Mouse (Mus musculus) heart, embryonic 11.5 days (tissue): ENCODE measurements around the gene Ascl1. TPM values are rescaled to one million over a fixed set of nuclear protein-coding genes. Genes with fewer than 3 reads are reported as not detected.

Experiments
- ATAC-seq: fragments of 200-750 bp; cut with Nextera tagmentation; replicated peaks from 2 replicates; pipeline ENCODE4 v1.8.0; 2017; ENCODE audit warnings: moderate library complexity; ENCODE audit not compliant: insufficient number of reproducible peaks, low FRiP score, low TSS enrichment
- H3K27ac ChIP-seq: fragments of 300-500 bp; sonication (generic); 2 replicates; pipeline ENCODE4 v1.5.1; 2014; ENCODE audit warnings: mild to moderate bottlenecking, low read depth, low read length
- H3K27me3 ChIP-seq: fragments of 300-500 bp; sonication (generic); 2 replicates; pipeline ENCODE4 v1.6.1; 2014; ENCODE audit warnings: mild to moderate bottlenecking, low read length, mixed read lengths; ENCODE audit not compliant: control insufficient read depth, insufficient read depth
- H3K36me3 ChIP-seq: fragments of 300-500 bp; sonication (generic); 2 replicates; pipeline ENCODE4 v1.6.1; 2014; ENCODE audit warnings: mild to moderate bottlenecking, low read length, moderate library complexity, mixed read lengths; ENCODE audit not compliant: control insufficient read depth, insufficient read depth
- H3K4me1 ChIP-seq: fragments of 300-500 bp; sonication (generic); 2 replicates; pipeline ENCODE4 v1.6.1; 2014; ENCODE audit warnings: low read length; ENCODE audit not compliant: control insufficient read depth, insufficient read depth
- H3K4me2 ChIP-seq: fragments of 300-500 bp; sonication (generic); 2 replicates; pipeline ENCODE4 v1.6.1; 2014; ENCODE audit warnings: mild to moderate bottlenecking, moderate library complexity
- H3K4me3 ChIP-seq: fragments of 300-500 bp; sonication (generic); 2 replicates; pipeline ENCODE4 v1.5.1; 2014; ENCODE audit warnings: low read depth, low read length
- H3K9ac ChIP-seq: fragments of 300-500 bp; sonication (generic); 2 replicates; pipeline ENCODE4 v1.6.1; 2014; ENCODE audit warnings: mild to moderate bottlenecking, low read depth, low read length, moderate library complexity
- H3K9me3 ChIP-seq: fragments of 300-500 bp; sonication (generic); replicated peaks from 2 replicates; pipeline ENCODE4 v1.6.1; 2016; ENCODE audit warnings: low read length; ENCODE audit not compliant: control insufficient read depth
- WGBS: fragments of 180-500 bp; shearing (Covaris S2); extraction: QIAGEN DNeasy Blood & Tissue Kit; methylation state at CpG from one replicate; pipeline ENCODE4 v1.1.7; 2014; ENCODE audit not compliant: insufficient replicate concordance; 5-methylcytosine and 5-hydroxymethylcytosine counted together
- polyA plus RNA-seq: library from polyadenylated mRNA; unstranded; fragments of >200 nt; fragmentation: Nextera tagmentation; extraction: Ambion mirVana; gene quantifications from 2 replicates; pipeline ENCODE4 v1.2.1, GENCODE M21; 2014

The Ascl1 gene
- polyA plus RNA-seq, 1 experiment from 2014 or later, result 0.11 TPM

- H3K36me3 ChIP-seq, result no peaks in the 10 kb centered on the region
- H3K4me2 ChIP-seq, result no peak overlapping the region
- 18% methylated on average over 7 of the region's 7 CpGs for WGBS
- H3K27me3 ChIP-seq, result peaks cover 56% of the 10 kb centered on the region
- H3K4me1 ChIP-seq, result no peaks in the 10 kb centered on the region
- no peak overlapping the region for H3K27ac ChIP-seq
- no peak overlapping the region for H3K4me3 ChIP-seq
- no peak overlapping the region for H3K9ac ChIP-seq
- 0 out of 2 replicates have a peak, but pooled peaks cover 3% of the 10 kb centered on the region for H3K9me3 ChIP-seq
- no peak for ATAC-seq
These were observed 8.2 kb upstream of the Ascl1 start for GRCm38 (mm10) chr10:87501659-87502042.

- H3K27me3 ChIP-seq, result peaks cover 56% of the 10 kb centered on the region
- no peak overlapping the region for H3K27ac ChIP-seq
- no peaks in the 10 kb centered on the region for H3K36me3 ChIP-seq
- no peak overlapping the region for H3K4me2 ChIP-seq
- no peaks in the 10 kb centered on the region for H3K4me1 ChIP-seq
- 29% methylated on average over 20 of the region's 20 CpGs for WGBS
- H3K9me3 ChIP-seq, result 0 out of 2 replicates have a peak, but pooled peaks cover 3% of the 10 kb centered on the region
- no peak overlapping the region for H3K4me3 ChIP-seq
- no peak overlapping the region for H3K9ac ChIP-seq
- no peak for ATAC-seq
These were observed 7.6 kb upstream of the Ascl1 start for GRCm38 (mm10) chr10:87500926-87501658.

- no peak overlapping the region for H3K4me3 ChIP-seq
- 82% methylated on average over 2 of the region's 2 CpGs for WGBS
- no peak overlapping the region for H3K4me2 ChIP-seq
- no peak overlapping the region for H3K27ac ChIP-seq
- H3K27me3 ChIP-seq, result peaks cover 73% of the 10 kb centered on the region
- peaks cover 3% of the 10 kb centered on the region; the same call in 1 of the 2 replicates for H3K4me1 ChIP-seq
- no peaks in the 10 kb centered on the region for H3K36me3 ChIP-seq
- H3K9ac ChIP-seq, result no peak overlapping the region
- ATAC-seq, result no peak
- H3K9me3 ChIP-seq, result 0 out of 2 replicates have a peak, but pooled peaks cover 3% of the 10 kb centered on the region
These were observed 3.6 kb upstream of the Ascl1 start for GRCm38 (mm10) chr10:87497056-87497455.

- ATAC-seq, result no peak; the same call in 1 of the 2 replicates
- Histone ChIP-seq H3K36me3 (no peaks in the 10 kb centered on the region), H3K27me3 (peaks cover 74% of the 10 kb centered on the region), H3K9me3 (0 out of 2 replicates have a peak, but pooled peaks cover 3% of the 10 kb centered on the region), H3K27ac (no peak overlapping the region), H3K4me2 (peak overlapping the region; percentile 53), H3K4me1 (peaks cover 3% of the 10 kb centered on the region; the same call in 1 of the 2 replicates), H3K4me3 (peak overlapping the region; percentile 27), H3K9ac (no peak overlapping the region)
- WGBS, result 0% methylated on average over 18 of the region's 18 CpGs
These were observed 1.1 kb upstream of the Ascl1 start for GRCm38 (mm10) chr10:87494596-87494995.

GRCm38 (mm10) chr10:87494176-87494575, 716 bp upstream of the Ascl1 start:
- no peak overlapping the region for H3K9ac ChIP-seq
- H3K36me3 ChIP-seq, result no peaks in the 10 kb centered on the region
- peak overlapping the region; percentile 99 for H3K4me2 ChIP-seq
- H3K27me3 ChIP-seq, result peaks cover 77% of the 10 kb centered on the region
- 1% methylated on average over 4 of the region's 4 CpGs for WGBS
- H3K4me3 ChIP-seq, result peak overlapping the region; percentile 70
- H3K9me3 ChIP-seq, result 0 out of 2 replicates have a peak, but pooled peaks cover 3% of the 10 kb centered on the region
- H3K4me1 ChIP-seq, result peaks cover 3% of the 10 kb centered on the region; the same call in 1 of the 2 replicates
- ATAC-seq, result no peak
- H3K27ac ChIP-seq, result no peak overlapping the region

GRCm38 (mm10) chr10:87492661-87493551, 554 bp downstream of the Ascl1 start:
- under 1% methylated on average over 84 of the region's 90 CpGs for WGBS
- peak overlapping the region; percentile 39; the same call in 1 of the 2 replicates for H3K9ac ChIP-seq

GRCm38 (mm10) chr10:87492332-87492660, 1.2 kb downstream of the Ascl1 start:
- H3K27me3 ChIP-seq, result peaks cover 84% of the 10 kb centered on the region
- WGBS, result 0% methylated on average over 26 of the region's 26 CpGs
- peak overlapping the region; percentile 70 for H3K4me3 ChIP-seq
- H3K9ac ChIP-seq, result no peak overlapping the region; the same call in 1 of the 2 replicates
- no peaks in the 10 kb centered on the region for H3K9me3 ChIP-seq
- peak overlapping the region; percentile 99 for H3K4me2 ChIP-seq
- H3K27ac ChIP-seq, result no peak overlapping the region
- no peak for ATAC-seq
- H3K4me1 ChIP-seq, result peaks cover 3% of the 10 kb centered on the region; the same call in 1 of the 2 replicates
- H3K36me3 ChIP-seq, result no peaks in the 10 kb centered on the region

More at GRCm38 (mm10) chr10:87492661-87493551, 554 bp downstream of the Ascl1 start:
- peaks cover 3% of the 10 kb centered on the region; the same call in 1 of the 2 replicates for H3K4me1 ChIP-seq
- H3K4me3 ChIP-seq, result peak overlapping the region; percentile 70
- H3K4me2 ChIP-seq, result peak overlapping the region; percentile 99
- 0 out of 2 replicates have a peak, but pooled peaks cover under 1% of the 10 kb centered on the region for H3K9me3 ChIP-seq
- no peaks in the 10 kb centered on the region for H3K36me3 ChIP-seq
- H3K27me3 ChIP-seq, result peaks cover 79% of the 10 kb centered on the region
- no peak overlapping the region for H3K27ac ChIP-seq
- ATAC-seq, result no peak

- no peak overlapping the region for H3K9ac ChIP-seq
- no peak for ATAC-seq
- H3K4me3 ChIP-seq, result no peak overlapping the region
- no peaks in the 10 kb centered on the region for H3K36me3 ChIP-seq
- peaks cover 3% of the 10 kb centered on the region; the same call in 1 of the 2 replicates for H3K4me1 ChIP-seq
- 4% methylated on average over 11 of the region's 11 CpGs for WGBS
- no peak overlapping the region for H3K27ac ChIP-seq
- no peaks in the 10 kb centered on the region for H3K9me3 ChIP-seq
- H3K4me2 ChIP-seq, result no peak overlapping the region
- peaks cover 88% of the 10 kb centered on the region for H3K27me3 ChIP-seq
These were observed 1.9 kb downstream of the Ascl1 start for GRCm38 (mm10) chr10:87491485-87492040.
